Comparison of ENCODE assay signal across 24 mouse cellular contexts in genomic region chr2:26993936-26994335, GRCm38 (mm10). TPM values are rescaled to one million over a fixed set of nuclear protein-coding genes. Genes with fewer than 3 reads are reported as not detected.
DNase-seq lines count a peak whose midpoint lies in the region; ATAC-seq lines count a peak whose summit lies in the region.
"Had no signal": no experiment of that assay in that cellular context is flagged by ENCODE, and none has a peak within 500 bp of the region (broad histone marks: within the 10 kb centered on the region; RNA-seq: fewer than 3 reads in every experiment).

No protein-coding gene starts in this region.

- no peaks in the 10 kb centered on the region for H3K4me1 ChIP-seq in liver, embryonic 16.5 days (ENCODE audit: control insufficient read depth, low read depth, low read length)
- no peaks in the 10 kb centered on the region for H3K4me1 ChIP-seq in liver, embryonic 11.5 days (replicated peaks; ENCODE audit: control insufficient read depth, insufficient read depth, low read length)
- H3K4me1 ChIP-seq: embryonic facial prominence, embryonic 10.5 days; embryonic facial prominence, embryonic 12.5 days; forebrain, embryonic 13.5 days; forebrain, embryonic 15.5 days had no signal

- no peak overlapping the region for H3K4me3 ChIP-seq in liver, embryonic 16.5 days (ENCODE audit: low read depth, low read length)
- H3K4me3 ChIP-seq in liver, embryonic 11.5 days (ENCODE audit: low read depth, low read length): no peak overlapping the region
- H3K4me3 ChIP-seq: embryonic facial prominence, embryonic 10.5 days; embryonic facial prominence, embryonic 12.5 days; forebrain, embryonic 13.5 days; forebrain, embryonic 15.5 days had no signal

- H3K36me3 ChIP-seq in liver, embryonic 16.5 days (ENCODE audit: control insufficient read depth, insufficient read depth): no peaks in the 10 kb centered on the region
- H3K36me3 ChIP-seq in liver, embryonic 11.5 days (ENCODE audit: control insufficient read depth, insufficient read depth, low read length): no peaks in the 10 kb centered on the region
- H3K36me3 ChIP-seq: embryonic facial prominence, embryonic 10.5 days; embryonic facial prominence, embryonic 12.5 days; forebrain, embryonic 15.5 days had no signal

- WGBS in liver, embryonic 16.5 days (ENCODE audit: insufficient replicate concordance): 58% methylated on average over 3 of the region's 3 CpGs
- WGBS in liver, embryonic 11.5 days: 61% methylated on average over 3 of the region's 3 CpGs

- no peak for DNase-seq in liver, embryonic 11.5 days (ENCODE audit: low spot score)
- DNase-seq in urinary bladder, postnatal 14 days (ENCODE audit: low spot score): no peak
- DNase-seq in left cerebral cortex, adult 18-20 months (ENCODE audit: low spot score in 2 of 2): no peak
- DNase-seq: adrenal gland, adult 8-10 months; adrenal gland, postnatal 14 days; adrenal gland, postnatal 36 days; cerebellum, adult 11-12 months; cerebellum, adult 2 months; cerebellum, adult 9-10 months; cerebellum, postnatal 10 days; cerebellum, postnatal 25 days; forebrain, postnatal 0 days had no signal

- no peak overlapping the region for H3K4me2 ChIP-seq in liver, embryonic 16.5 days (ENCODE audit: low read depth, low read length)
- no peak overlapping the region for H3K4me2 ChIP-seq in liver, embryonic 11.5 days
- H3K4me2 ChIP-seq: embryonic facial prominence, embryonic 12.5 days; forebrain, embryonic 13.5 days; forebrain, embryonic 15.5 days had no signal

- 0 out of 2 replicates have a peak, but pooled peaks have one; percentile 21 for ATAC-seq in liver, embryonic 16.5 days (ENCODE audit: low read depth)
- ATAC-seq in liver, embryonic 11.5 days (replicated peaks; ENCODE audit: low FRiP score): no peak
- peak; percentile 63 for ATAC-seq in megakaryocyte progenitor cell, adult 5-6 weeks (replicated peaks; ENCODE audit: poor library complexity)
- ATAC-seq: activated CD4-positive, CD25-positive, alpha-beta regulatory T cell, adult 4 months; forebrain, embryonic 13.5 days; forebrain, embryonic 15.5 days; forebrain, postnatal 0 days; Patski had no signal

- H3K9me3 ChIP-seq in liver, embryonic 16.5 days (replicated peaks; ENCODE audit: control insufficient read depth, low read length): no peaks in the 10 kb centered on the region
- H3K9me3 ChIP-seq in liver, embryonic 11.5 days (ENCODE audit: control insufficient read depth, low read length): no peaks in the 10 kb centered on the region
- H3K9me3 ChIP-seq: embryonic facial prominence, embryonic 10.5 days; embryonic facial prominence, embryonic 12.5 days; forebrain, embryonic 13.5 days; forebrain, embryonic 15.5 days had no signal

- H3K27ac ChIP-seq in liver, embryonic 16.5 days (ENCODE audit: low read length): no peak overlapping the region
- no peak overlapping the region for H3K27ac ChIP-seq in liver, embryonic 11.5 days (ENCODE audit: low read depth, low read length)
- H3K27ac ChIP-seq: embryonic facial prominence, embryonic 10.5 days; embryonic facial prominence, embryonic 12.5 days; forebrain, embryonic 13.5 days; forebrain, embryonic 15.5 days had no signal

- H3K27me3 ChIP-seq in liver, embryonic 16.5 days (ENCODE audit: control insufficient read depth, insufficient read depth, low read depth, low read length): no peaks in the 10 kb centered on the region
- H3K27me3 ChIP-seq in liver, embryonic 11.5 days (replicated peaks; ENCODE audit: control insufficient read depth, insufficient read depth, low read length): no peaks in the 10 kb centered on the region
- H3K27me3 ChIP-seq: embryonic facial prominence, embryonic 12.5 days; forebrain, embryonic 13.5 days; forebrain, embryonic 15.5 days had no signal

- H3K9ac ChIP-seq in liver, embryonic 16.5 days (ENCODE audit: low read depth, low read length): no peak overlapping the region
- no peak overlapping the region for H3K9ac ChIP-seq in liver, embryonic 11.5 days (ENCODE audit: low read depth, low read length)
- H3K9ac ChIP-seq: embryonic facial prominence, embryonic 12.5 days; forebrain, embryonic 13.5 days; forebrain, embryonic 15.5 days; forebrain, postnatal 0 days had no signal

RNA-seq across cellular contexts. Expression of gene Cacfd1, which starts 15.8 kb away (rescaled TPM):
- 13.7 and 14.3 TPM in 2 replicates for polyA plus RNA-seq in liver, embryonic 16.5 days (2015; fragmentation: Nextera tagmentation; extraction: Ambion mirVana)
- polyA plus RNA-seq in liver, embryonic 11.5 days (2014; fragmentation: Nextera tagmentation; extraction: Ambion mirVana): 32.6 and 32.9 TPM in 2 replicates
- total RNA-seq in megakaryocyte progenitor cell, adult 5-6 weeks (2015): 15.9 and 18.2 TPM in 2 replicates
- 5.1 and 11.5 TPM in 2 replicates for total RNA-seq in megakaryocyte progenitor cell, adult 5-6 weeks (2017)
- 10 to 100 TPM; 46.8 to 47.0 TPM for total RNA-seq in left cerebral cortex, adult 18-20 months (2021)

RNA-seq across cellular contexts. Expression of gene Adamts13, which starts 20.7 kb away (rescaled TPM):
- 1.8 and 2.0 TPM in 2 replicates for polyA plus RNA-seq in liver, embryonic 16.5 days (2015; fragmentation: Nextera tagmentation; extraction: Ambion mirVana)
- polyA plus RNA-seq in liver, embryonic 11.5 days (2014; fragmentation: Nextera tagmentation; extraction: Ambion mirVana): 0.43 and 0.63 TPM in 2 replicates
- total RNA-seq in megakaryocyte progenitor cell, adult 5-6 weeks (2015): 0.15 and 1.3 TPM in 2 replicates
- not detected in 2 replicates for total RNA-seq in megakaryocyte progenitor cell, adult 5-6 weeks (2017)
- 1 to 10 TPM; 1.3 to 2.7 TPM for total RNA-seq in left cerebral cortex, adult 18-20 months (2021)
- total RNA-seq: adrenal gland, adult 18-20 months; adrenal gland, adult 8-10 months; adrenal gland, postnatal 36 days; ES-E14; forebrain, postnatal 0 days had no signal
- polyA plus RNA-seq: activated CD4-positive, CD25-positive, alpha-beta regulatory T cell, adult 4 months; cerebellum, adult 2 months; embryonic facial prominence, embryonic 10.5 days; embryonic facial prominence, embryonic 12.5 days; embryonic facial prominence, embryonic 14.5 days; forebrain, embryonic 11.5 days; forebrain, embryonic 13.5 days had no signal

RNA-seq across cellular contexts. Expression of gene Rexo4, which starts 29.8 kb away (rescaled TPM):
- polyA plus RNA-seq in liver, embryonic 16.5 days (2015; fragmentation: Nextera tagmentation; extraction: Ambion mirVana): 16.7 and 17.5 TPM in 2 replicates
- 58.8 TPM in 2 replicates for polyA plus RNA-seq in liver, embryonic 11.5 days (2014; fragmentation: Nextera tagmentation; extraction: Ambion mirVana)
- 24.9 and 25.2 TPM in 2 replicates for total RNA-seq in megakaryocyte progenitor cell, adult 5-6 weeks (2015)
- total RNA-seq in megakaryocyte progenitor cell, adult 5-6 weeks (2017): 88.4 and 127 TPM in 2 replicates
- 10 to 100 TPM; 55.5 to 66.5 TPM for total RNA-seq in left cerebral cortex, adult 18-20 months (2021)

RNA-seq across cellular contexts. Expression of gene Slc2a6, which starts 33.9 kb away (rescaled TPM):
- 0.32 and 0.40 TPM in 2 replicates for polyA plus RNA-seq in liver, embryonic 16.5 days (2015; fragmentation: Nextera tagmentation; extraction: Ambion mirVana)
- 0.51 and 0.64 TPM in 2 replicates for polyA plus RNA-seq in liver, embryonic 11.5 days (2014; fragmentation: Nextera tagmentation; extraction: Ambion mirVana)
- total RNA-seq in megakaryocyte progenitor cell, adult 5-6 weeks (2015): 2.7 and 2.9 TPM in 2 replicates
- 4.6 and 6.7 TPM in 2 replicates for total RNA-seq in megakaryocyte progenitor cell, adult 5-6 weeks (2017)
- total RNA-seq in left cerebral cortex, adult 18-20 months (2021): 10 to 100 TPM; 21.5 to 27.5 TPM
